Mouse (Mus musculus): ENCODE measurements at regions not wholly inside any gene's neighbourhood (a gene's known extent, or its start where the extent isn't known, plus 50 kb on each side); places are given as distances from the start of the nearest gene placed in this dataset.

GRCm38 (mm10) chr4:31052077-31052677, 911.7 kb upstream of the Map3k7 start:
- Histone ChIP-seq H3K27me3 (no peaks in the 10 kb centered on the region), H3K4me1 (no peaks in the 10 kb centered on the region), H3K36me3 (no peaks in the 10 kb centered on the region), H3K27ac (no peak overlapping the region), H3K4me2 (no peak overlapping the region), H3K9ac (no peak overlapping the region), H3K9me3 (replicated peaks) (no peaks in the 10 kb centered on the region), H3K4me3 (replicated peaks) (no peak overlapping the region)
- whole genome bisulfite sequencing = 72% methylated on average over 6 of the region's 6 CpGs
- ATAC-seq (replicated peaks; ENCODE audit: low FRiP score) = no peak

- Histone ChIP-seq H3K27me3 (no peaks in the 10 kb centered on the region), H3K4me2 (no peak overlapping the region), H3K9ac (no peak overlapping the region), H3K4me1 (no peaks in the 10 kb centered on the region), H3K9me3 (replicated peaks) (no peaks in the 10 kb centered on the region), H3K36me3 (no peaks in the 10 kb centered on the region), H3K4me3 (replicated peaks) (no peak overlapping the region), H3K27ac (no peak overlapping the region)
- WGBS = 84% methylated on average over 3 of the region's 3 CpGs
- ATAC-seq (replicated peaks; ENCODE audit: low FRiP score) = no peak
Measured at GRCm38 (mm10) chr4:31076236-31076635, 887.7 kb upstream of the Map3k7 start.

- no peak overlapping the region for H3K9ac ChIP-seq
- H3K27ac ChIP-seq = no peak overlapping the region
- no peak overlapping the region for H3K4me3 ChIP-seq (replicated peaks)
- H3K4me1 ChIP-seq = no peaks in the 10 kb centered on the region
- H3K9me3 ChIP-seq (replicated peaks) = no peaks in the 10 kb centered on the region
- WGBS = 77% methylated on average over 8 of the region's 8 CpGs
- H3K27me3 ChIP-seq = no peaks in the 10 kb centered on the region
- H3K4me2 ChIP-seq = no peak overlapping the region
- no peaks in the 10 kb centered on the region for H3K36me3 ChIP-seq
- no peak for ATAC-seq (replicated peaks; ENCODE audit: low FRiP score)
Measured at GRCm38 (mm10) chr4:31121586-31121985, 842.3 kb upstream of the Map3k7 start.

DNA sequence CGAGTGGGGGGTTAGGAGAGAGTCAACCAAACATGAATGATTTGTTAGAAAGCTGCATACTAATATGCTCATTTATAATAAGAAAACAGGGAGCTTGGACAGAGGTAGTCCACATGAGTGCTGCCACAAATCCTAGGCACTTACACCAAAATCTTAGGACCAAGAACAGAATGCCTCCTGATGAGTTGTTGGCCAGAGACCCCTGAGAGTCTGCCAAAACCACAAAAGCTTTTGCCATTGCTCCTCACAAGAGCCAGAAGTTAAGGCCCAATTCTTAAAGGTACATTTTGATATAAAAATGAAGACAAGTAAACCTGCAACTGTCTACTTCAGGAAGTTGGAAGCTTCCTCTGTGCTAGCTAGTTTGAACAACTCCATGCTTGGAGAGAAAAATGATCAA, 820.7 kb upstream of the Map3k7 start:
- ATAC-seq (replicated peaks; ENCODE audit: low FRiP score) = no peak
- 85% methylated on average over 1 of the region's 1 CpGs for WGBS

GRCm38 (mm10) chr4:31167431-31167830, 796.5 kb upstream of the Map3k7 start:
- Histone ChIP-seq H3K9ac (no peak overlapping the region), H3K4me1 (no peaks in the 10 kb centered on the region), H3K27ac (no peak overlapping the region), H3K27me3 (no peaks in the 10 kb centered on the region), H3K9me3 (replicated peaks) (no peaks in the 10 kb centered on the region), H3K36me3 (no peaks in the 10 kb centered on the region), H3K4me2 (no peak overlapping the region), H3K4me3 (replicated peaks) (no peak overlapping the region)
- WGBS = 91% methylated on average over 4 of the region's 4 CpGs
- no peak for ATAC-seq (replicated peaks; ENCODE audit: low FRiP score)

More for the DNA sequence above, 820.7 kb upstream of the Map3k7 start:
- H3K9ac ChIP-seq = no peak overlapping the region
- no peaks in the 10 kb centered on the region for H3K4me1 ChIP-seq
- H3K4me3 ChIP-seq (replicated peaks) = no peak overlapping the region
- H3K36me3 ChIP-seq = no peaks in the 10 kb centered on the region
- H3K9me3 ChIP-seq (replicated peaks) = no peaks in the 10 kb centered on the region
- H3K27me3 ChIP-seq = no peaks in the 10 kb centered on the region
- no peak overlapping the region for H3K4me2 ChIP-seq
- no peak overlapping the region for H3K27ac ChIP-seq

- Histone ChIP-seq H3K4me1 (no peaks in the 10 kb centered on the region), H3K27ac (no peak overlapping the region), H3K4me3 (replicated peaks) (no peak overlapping the region), H3K36me3 (no peaks in the 10 kb centered on the region), H3K9ac (no peak overlapping the region), H3K4me2 (no peak overlapping the region), H3K9me3 (replicated peaks) (no peaks in the 10 kb centered on the region), H3K27me3 (no peaks in the 10 kb centered on the region)
- WGBS = 83% methylated on average over 4 of the region's 4 CpGs
- ATAC-seq (replicated peaks; ENCODE audit: low FRiP score) = no peak
Measured at GRCm38 (mm10) chr4:31168357-31168756, 795.5 kb upstream of the Map3k7 start.

DNA sequence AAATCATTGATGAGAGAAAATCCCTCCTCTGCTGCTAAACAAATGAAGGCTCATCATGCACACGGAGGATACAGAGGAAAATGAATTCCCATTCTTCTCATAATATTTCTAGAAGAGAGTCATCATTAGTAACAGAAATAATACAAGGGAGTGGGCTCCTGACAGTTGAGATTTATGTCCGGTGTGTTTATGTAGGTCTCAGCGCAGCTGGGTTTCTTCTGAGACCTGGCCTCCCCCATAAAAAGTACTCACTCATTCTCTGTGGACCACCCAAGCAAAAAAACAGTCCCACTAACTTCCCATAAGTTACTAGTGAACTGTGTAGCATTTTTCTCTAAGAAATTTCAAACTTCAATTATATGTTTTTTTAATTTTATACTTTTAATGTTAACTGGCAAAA, 792.7 kb upstream of the Map3k7 start:
- Histone ChIP-seq H3K4me1 (no peaks in the 10 kb centered on the region), H3K27me3 (no peaks in the 10 kb centered on the region), H3K4me3 (replicated peaks) (no peak overlapping the region), H3K4me2 (no peak overlapping the region), H3K9ac (no peak overlapping the region), H3K9me3 (replicated peaks) (no peaks in the 10 kb centered on the region), H3K27ac (no peak overlapping the region), H3K36me3 (no peaks in the 10 kb centered on the region)
- ATAC-seq (replicated peaks; ENCODE audit: low FRiP score) = peak; percentile 76; the same call in 1 of the 2 replicates
- 30% methylated on average over 3 of the region's 3 CpGs for WGBS

DNA sequence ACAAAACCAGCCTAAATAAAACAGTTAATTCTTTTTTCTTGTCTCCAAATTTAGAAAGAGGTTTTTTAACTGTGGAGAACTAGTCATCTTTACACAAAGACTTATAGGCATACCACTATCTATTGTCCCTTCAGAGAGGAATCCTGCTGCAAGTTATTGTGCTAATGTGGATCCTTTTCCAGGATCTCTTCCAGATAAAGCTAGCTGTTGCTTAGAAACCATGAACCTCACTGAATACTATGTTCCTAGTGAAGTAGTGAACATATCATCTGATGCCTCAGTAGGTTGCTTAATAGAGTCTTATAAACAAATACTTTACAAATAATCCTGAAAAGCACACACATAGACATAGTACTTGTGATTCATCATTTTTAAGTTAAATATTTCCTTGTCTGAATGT, 766.0 kb upstream of the Map3k7 start:
- ATAC-seq (replicated peaks; ENCODE audit: low FRiP score) = no peak
- H3K27ac ChIP-seq = no peak overlapping the region

GRCm38 (mm10) chr4:31203286-31203685, 760.6 kb upstream of the Map3k7 start:
- H3K4me1 ChIP-seq = no peaks in the 10 kb centered on the region
- ATAC-seq (replicated peaks; ENCODE audit: low FRiP score) = peak; percentile 85
- H3K36me3 ChIP-seq = no peaks in the 10 kb centered on the region
- no peaks in the 10 kb centered on the region for H3K27me3 ChIP-seq
- H3K9ac ChIP-seq = no peak overlapping the region
- no peak overlapping the region for H3K4me3 ChIP-seq (replicated peaks)
- WGBS = 23% methylated on average over 3 of the region's 3 CpGs
- H3K4me2 ChIP-seq = no peak overlapping the region
- H3K27ac ChIP-seq = no peak overlapping the region
- no peaks in the 10 kb centered on the region for H3K9me3 ChIP-seq (replicated peaks)

More for the DNA sequence above, 766.0 kb upstream of the Map3k7 start:
- H3K4me2 ChIP-seq = no peak overlapping the region
- no peaks in the 10 kb centered on the region for H3K27me3 ChIP-seq
- H3K9ac ChIP-seq = no peak overlapping the region
- no peaks in the 10 kb centered on the region for H3K36me3 ChIP-seq
- no peaks in the 10 kb centered on the region for H3K4me1 ChIP-seq
- no peaks in the 10 kb centered on the region for H3K9me3 ChIP-seq (replicated peaks)
- no peak overlapping the region for H3K4me3 ChIP-seq (replicated peaks)

- 86% methylated on average over 14 of the region's 14 CpGs for WGBS
- no peak overlapping the region for H3K27ac ChIP-seq
- no peaks in the 10 kb centered on the region for H3K4me1 ChIP-seq
- H3K27me3 ChIP-seq = no peaks in the 10 kb centered on the region
- no peak overlapping the region for H3K4me2 ChIP-seq
- ATAC-seq (replicated peaks; ENCODE audit: low FRiP score) = no peak
- H3K9ac ChIP-seq = no peak overlapping the region
- H3K4me3 ChIP-seq (replicated peaks) = no peak overlapping the region
- no peaks in the 10 kb centered on the region for H3K36me3 ChIP-seq
- no peaks in the 10 kb centered on the region for H3K9me3 ChIP-seq (replicated peaks)
Measured at GRCm38 (mm10) chr4:31205332-31205970, 758.4 kb upstream of the Map3k7 start.

- Histone ChIP-seq H3K4me3 (replicated peaks) (no peak overlapping the region), H3K9ac (no peak overlapping the region), H3K27me3 (no peaks in the 10 kb centered on the region), H3K27ac (no peak overlapping the region), H3K36me3 (no peaks in the 10 kb centered on the region), H3K4me2 (no peak overlapping the region), H3K9me3 (replicated peaks) (no peaks in the 10 kb centered on the region), H3K4me1 (no peaks in the 10 kb centered on the region)
- ATAC-seq (replicated peaks; ENCODE audit: low FRiP score) = no peak
- WGBS = 75% methylated on average over 2 of the region's 2 CpGs
Measured at GRCm38 (mm10) chr4:31225741-31226140, 738.2 kb upstream of the Map3k7 start.

DNA sequence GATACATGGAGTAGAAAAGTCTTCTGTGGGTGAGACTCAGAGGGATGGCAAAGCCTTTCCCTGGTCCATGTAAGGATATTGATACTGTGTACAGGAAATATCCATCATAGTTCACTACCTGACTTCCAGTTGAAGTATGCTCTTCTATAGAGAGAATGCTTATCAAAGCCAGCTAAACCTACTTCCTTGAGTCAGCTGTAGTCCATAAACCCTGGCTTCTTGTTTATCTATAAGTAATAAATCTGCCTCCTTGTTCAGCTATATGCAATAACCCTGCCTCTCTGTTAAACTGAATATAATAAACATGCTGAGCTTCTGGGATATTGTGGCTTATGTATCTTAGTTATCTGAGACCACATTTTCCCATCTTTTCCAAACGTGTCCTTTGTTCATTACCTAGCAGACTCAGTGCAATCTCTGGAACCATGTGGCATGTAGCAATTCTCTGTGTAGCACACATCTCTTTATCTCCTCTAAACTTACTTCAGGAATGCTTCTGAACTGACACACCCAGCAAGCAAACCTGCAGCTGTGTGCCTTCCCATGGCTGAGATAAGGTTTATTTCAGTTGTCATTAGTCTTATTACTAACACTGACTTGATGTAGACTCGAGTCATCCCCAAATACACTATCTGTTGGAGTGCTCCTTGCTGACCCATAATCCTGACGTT, 694.9 kb upstream of the Map3k7 start:
- H3K9me3 ChIP-seq (replicated peaks) = no peaks in the 10 kb centered on the region
- WGBS = 77% methylated on average over 3 of the region's 3 CpGs
- H3K4me1 ChIP-seq = no peaks in the 10 kb centered on the region
- H3K4me3 ChIP-seq (replicated peaks) = no peak overlapping the region
- no peak for ATAC-seq (replicated peaks; ENCODE audit: low FRiP score)
- no peaks in the 10 kb centered on the region for H3K36me3 ChIP-seq
- H3K27ac ChIP-seq = no peak overlapping the region
- H3K9ac ChIP-seq = no peak overlapping the region
- H3K4me2 ChIP-seq = no peak overlapping the region
- no peaks in the 10 kb centered on the region for H3K27me3 ChIP-seq

All from kidney, embryonic 15.5 days (tissue).